Mouse (Mus musculus): ENCODE measurements around the gene Cstb.

The Cstb gene

DNA sequence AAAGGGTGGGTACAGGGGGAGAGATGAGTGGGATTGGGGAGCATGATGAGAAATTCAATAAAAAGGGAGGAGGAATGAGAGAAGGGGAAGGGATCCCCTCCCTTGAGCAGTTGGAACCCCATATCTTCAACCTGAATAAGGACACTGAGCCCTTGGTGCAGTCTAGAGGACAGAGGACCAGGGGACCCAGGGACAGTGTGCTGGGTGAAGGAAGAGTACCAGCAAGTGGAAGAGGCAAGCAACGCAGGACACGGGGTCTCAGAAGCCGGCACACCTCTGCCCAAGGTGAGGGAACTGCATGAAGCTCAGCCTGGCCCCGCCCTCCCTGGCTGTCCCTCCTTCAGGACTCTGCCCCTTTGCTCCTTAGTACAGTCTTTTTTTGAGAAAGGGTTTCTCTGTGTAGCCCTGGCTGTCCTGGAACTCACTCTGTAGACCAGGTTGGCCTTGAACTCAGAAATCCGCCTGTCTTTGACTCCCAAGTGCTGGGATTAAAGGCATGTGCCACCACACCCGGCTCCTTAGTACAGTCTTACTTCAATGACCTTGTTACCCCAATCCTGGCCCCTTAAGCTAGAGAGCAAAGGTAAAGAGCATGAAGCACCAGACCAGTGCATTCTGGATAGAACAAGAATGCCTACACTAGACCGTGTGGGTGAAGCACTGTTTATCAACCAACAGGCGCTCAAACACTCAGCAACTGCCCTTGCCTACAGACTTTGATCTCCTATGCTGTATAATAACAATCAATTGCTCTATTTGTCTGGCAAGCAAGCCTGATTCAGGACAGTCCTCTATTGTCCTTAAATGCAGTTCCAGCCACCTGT lies 37.7 kb downstream of the Cstb start:
- no peak for DNase-seq

DNA sequence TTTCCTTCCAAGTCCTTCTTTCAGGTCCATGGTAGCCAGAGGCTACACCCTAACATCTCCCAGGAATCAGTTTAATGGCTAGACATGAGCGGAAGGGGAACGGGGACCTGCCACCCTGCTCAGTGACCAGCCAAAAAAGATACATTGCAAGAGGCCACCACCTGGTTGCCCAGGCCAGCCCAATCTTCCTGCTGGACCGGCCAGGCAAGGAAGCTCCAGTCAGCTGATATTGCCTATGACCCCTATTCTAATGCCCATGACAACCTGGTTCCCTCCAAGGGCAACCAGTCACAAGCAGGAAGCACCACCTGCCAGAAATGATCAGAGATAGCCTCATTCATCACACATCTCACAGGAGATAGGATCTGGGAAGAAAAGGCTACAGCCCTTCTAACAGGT lies 38.3 kb downstream of the Cstb start:
- no peak for DNase-seq

DNA sequence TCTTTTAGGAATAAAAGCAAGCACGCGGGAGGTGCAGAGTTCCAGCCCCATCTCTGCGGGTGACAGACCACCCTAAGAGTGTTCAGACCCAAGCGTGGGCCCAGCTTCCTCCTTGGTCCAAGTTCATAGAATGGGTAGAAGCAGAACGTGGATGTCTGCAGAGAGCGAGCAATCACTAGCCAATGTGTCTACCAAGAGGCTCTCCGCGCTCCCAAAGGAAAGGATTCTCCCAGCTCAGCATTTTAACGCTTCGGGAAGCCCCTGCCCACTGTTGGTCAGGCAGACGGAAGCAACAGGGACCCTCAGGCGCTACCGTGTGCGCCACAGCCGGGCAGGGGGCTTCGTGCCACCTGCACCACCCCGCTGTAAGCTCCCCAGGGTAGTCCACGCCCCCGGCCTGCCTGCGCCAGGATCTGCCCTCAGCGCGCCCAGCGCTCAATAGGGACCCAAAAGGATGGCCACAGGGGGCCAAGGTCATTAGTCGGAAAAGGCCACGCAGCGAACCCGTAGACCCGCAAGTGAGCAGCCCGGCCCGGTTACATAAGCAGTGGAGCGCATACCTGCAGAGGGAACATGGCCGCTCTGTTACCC lies 38.8 kb downstream of the Cstb start:
- no peak for DNase-seq

DNA sequence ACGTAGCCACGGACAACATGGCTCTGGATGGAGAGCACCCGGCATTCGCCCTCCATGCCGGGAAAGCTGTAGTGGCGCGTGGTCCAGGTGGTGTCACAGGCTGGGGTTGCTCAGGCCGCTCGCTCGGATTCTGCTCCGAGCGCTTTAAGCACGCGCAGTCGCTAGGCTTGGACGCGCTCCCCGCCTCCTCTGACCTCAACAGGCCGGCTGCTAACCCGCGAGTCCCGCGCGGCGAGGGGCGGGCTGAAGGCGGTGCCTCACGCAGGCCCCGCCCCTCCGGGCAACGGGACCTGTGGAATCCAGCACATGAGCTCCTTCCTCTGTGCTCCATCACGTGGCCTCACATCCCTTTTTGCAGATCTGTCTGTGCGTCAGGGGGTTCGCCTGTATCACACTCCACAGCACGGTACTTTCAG lies 39.3 kb downstream of the Cstb start, which contains the start of gene Pdxk:
Gene Pdxk, minus strand, starts transcription at position 184 of the 416 bp plus-strand sequence.
- peak; percentile 97 for DNase-seq

DNA sequence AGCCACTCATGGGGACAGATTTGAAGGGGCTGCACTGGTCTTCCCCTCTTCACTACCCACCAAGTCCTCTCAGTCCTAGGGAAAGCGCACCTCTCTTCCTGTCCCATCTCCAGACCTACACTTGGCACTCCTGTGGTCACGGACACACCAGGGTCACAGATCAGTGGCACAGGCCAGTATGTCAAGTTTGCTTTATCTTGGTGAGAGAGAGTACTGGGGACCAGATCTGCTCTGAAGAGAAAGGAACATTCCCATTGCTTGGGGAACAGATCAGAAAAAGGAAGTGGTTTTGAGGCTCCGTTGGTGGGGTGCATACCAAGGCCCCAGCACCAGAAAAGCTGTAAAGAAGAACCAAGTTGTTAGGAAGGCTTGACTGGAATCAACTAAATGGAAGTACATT lies 40.0 kb downstream of the Cstb start:
- DNase-seq = peak; percentile 45

DNA sequence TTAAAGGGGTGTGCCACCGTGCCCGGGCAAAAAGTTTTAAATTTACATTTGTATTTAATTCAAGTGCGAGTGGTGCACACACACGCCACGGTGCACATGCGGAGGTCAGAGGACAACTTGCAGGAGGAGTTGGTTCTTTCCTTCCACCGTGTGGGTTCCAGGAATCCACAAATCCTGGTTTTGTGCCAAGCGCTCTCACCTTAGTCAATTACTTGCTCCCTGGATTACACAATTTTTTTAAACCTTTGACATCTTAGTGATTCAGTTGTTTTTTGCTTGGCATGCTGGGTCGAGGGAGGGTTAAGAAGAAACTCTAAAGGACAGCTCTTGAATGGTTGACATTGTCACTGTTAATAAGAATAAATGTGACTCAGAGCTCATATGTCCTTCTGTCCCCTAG lies 41.2 kb downstream of the Cstb start:
- DNase-seq = no peak

DNA sequence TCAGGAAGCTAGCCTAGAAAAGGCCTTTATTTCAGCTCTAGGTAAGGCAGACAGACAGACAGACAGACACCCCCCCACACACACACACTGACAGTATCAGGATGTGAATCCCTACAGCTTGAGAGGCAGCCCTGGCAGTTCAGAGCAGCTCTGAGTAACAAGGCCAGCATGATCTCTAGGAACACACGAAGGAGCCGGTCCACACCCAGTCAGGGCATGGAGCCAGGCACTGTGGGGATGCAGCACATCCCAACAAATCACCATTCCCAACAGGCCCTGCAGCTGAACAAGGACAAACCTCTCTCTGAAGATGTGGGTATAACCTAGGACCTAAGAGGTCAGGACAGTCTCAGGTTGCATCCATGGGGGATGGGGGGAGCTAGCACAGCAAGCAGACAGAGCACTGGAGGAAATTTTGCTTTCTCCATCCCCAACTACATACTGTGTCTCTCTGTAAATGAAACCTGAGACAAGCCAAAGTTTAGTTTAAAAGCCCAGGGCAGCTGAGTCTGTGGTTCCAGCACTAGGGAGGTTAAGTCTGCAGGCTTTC lies 42.4 kb downstream of the Cstb start:
- DNase-seq = no peak

DNA sequence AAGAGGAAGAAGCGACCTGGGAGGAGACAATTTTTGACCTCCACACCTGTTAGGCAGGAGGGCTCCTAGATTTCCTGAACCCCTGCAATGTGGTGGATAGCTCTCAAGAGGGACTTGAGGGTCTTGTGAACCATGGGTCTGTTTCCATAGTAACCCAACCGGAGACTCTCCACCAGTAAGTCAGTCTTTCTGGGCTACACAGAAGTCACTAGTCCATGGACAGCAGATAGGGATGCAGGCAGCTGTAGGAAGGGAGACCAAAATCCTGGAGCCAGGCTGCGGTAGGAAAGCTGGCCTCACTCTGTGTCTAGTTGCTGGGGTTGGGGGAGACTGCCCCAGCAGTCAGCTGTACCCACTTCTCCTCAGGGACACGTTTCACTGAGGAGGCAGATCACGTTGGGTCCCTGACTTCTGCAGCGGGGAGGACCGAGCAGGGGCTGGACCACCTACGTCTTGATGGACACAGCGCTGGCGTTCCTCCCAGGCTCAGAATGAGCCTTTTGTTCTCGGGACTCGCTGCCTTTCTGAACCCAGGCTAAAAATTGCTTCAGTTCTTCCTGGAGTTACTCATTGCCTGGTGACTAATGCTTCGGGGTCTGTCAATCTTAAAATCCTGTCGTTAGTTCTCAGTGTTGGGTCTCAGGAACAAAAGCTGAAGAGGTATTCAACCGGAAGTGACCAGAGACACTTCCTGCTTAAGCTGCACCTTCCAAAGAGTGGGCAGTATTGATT lies 45.3 kb downstream of the Cstb start:
- no peak for DNase-seq

DNA sequence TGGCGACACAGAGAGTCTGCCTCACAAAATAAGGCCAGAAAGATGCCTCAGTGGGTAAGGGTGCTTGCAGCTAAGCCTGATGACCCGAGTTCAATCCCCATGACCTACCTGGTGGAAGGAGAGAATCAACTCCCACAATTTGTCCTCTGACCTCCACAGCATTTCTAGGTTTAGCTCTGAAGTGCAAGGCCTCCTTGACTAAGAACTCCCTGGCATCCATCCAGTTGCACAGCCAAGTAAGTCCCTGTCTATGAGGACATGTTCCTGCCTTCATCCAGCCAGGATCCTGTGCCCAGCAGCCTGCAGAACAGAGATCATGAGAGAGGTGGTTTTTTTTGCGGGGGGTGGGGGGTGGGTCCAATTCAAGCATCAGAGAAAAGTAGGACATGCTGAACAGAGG lies 46.6 kb downstream of the Cstb start:
- no peak for DNase-seq

DNA sequence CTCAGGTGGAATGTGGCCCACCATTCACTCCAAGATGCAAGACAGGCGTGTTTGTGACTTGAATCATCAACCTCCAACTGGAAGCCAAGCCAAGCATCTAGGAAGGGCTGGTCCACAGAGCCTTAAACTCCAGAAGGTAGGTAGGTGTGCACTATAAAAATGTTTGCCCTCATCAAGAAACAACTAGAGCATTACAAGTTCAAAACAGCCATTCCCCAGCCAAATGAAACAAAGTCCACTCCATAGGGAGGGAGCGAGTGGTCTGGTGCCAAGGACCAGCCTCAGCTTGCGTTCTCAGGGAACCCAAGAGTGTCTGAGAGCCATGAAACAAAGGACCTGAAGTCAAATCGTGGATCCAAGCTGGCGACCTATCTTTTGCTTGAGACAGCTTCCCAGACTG lies 48.0 kb downstream of the Cstb start:
- no peak for DNase-seq

DNA sequence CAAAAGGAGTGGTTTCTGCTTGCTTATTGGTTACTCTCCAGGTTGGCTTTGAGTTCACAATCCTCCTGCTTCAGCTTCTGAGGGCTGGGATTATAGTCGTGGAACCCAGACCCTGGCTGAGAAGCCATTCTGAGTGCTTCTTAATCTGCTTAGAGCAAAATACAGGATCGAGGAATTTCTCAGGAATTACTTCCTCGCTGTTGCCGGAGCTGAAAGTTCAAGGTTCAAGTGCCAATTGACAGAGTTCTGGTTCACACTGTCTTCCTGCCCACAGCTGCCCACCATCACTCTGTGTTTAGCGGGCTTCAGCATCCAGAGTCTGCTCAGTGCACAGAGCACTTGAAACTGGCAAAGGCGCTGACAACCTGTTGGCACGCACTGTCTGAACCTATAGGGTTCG lies 49.3 kb downstream of the Cstb start:
- DNase-seq = no peak

DNA sequence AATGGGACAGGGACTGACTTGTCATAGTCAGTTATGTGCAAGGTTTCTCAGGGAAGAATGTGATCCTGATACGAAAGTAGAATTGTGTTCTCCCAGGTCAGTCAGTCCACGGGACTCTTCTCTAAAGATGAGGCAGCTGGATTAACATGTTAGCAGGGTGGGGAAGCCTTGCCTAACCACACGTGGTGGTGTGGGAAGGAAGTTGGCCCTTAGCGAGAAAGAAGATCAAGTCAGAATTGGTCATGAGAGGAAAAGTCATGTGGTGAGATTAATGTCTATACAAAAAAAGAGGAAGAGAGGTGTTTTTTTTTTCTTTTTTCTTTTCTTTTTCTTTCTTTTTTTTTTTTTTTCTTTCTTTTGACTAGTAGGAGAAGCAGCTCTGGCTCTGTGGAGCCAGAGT lies 51.4 kb downstream of the Cstb start:
- DNase-seq = no peak
